Mouse (Mus musculus): ENCODE measurements at regions not wholly inside any gene's neighbourhood (a gene's known extent, or its start where the extent isn't known, plus 50 kb on each side); places are given as distances from the start of the nearest gene placed in this dataset.

DNA sequence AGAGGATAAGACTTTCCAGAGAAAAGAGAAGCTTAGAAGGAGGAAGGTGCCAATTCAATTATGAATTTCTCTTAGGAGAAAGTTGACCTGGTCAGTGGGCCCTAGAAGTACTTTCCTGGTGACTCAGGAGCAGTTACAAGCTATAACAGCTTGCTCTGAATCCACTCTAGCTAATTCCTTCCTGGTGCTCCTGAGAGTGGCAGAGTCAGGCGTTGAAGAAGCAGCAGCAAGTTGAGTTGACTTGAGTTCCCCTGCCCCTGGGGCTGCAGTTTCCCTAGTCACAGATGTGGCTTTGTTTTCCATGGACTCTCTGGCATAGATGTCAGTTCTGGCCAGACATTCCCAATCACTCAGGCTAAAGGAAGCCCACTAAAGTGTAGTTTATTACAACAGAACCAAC is 85.9 kb downstream of the Osr1 start:
- no peaks in the 10 kb centered on the region for H3K27me3 ChIP-seq (replicated peaks)
- H3K4me3 ChIP-seq (replicated peaks), result no peak overlapping the region
- H3K4me2 ChIP-seq (replicated peaks), result no peak overlapping the region
- H3K9me3 ChIP-seq, result no peaks in the 10 kb centered on the region
- no peak overlapping the region for H3K27ac ChIP-seq
- ATAC-seq, result no peak
- no peaks in the 10 kb centered on the region for H3K4me1 ChIP-seq (replicated peaks)
- 39% methylated on average over 1 of the region's 1 CpGs for WGBS
- no peak overlapping the region for H3K9ac ChIP-seq
- H3K36me3 ChIP-seq, result no peaks in the 10 kb centered on the region

- no peaks in the 10 kb centered on the region for H3K9me3 ChIP-seq
These were observed 86.4 kb downstream of the Osr1 start for GRCm38 (mm10) chr12:9656324-9656723.

GRCm38 (mm10) chr12:9657199-9657766 is 87.4 kb downstream of the Osr1 start:
- Histone ChIP-seq H3K4me3 (replicated peaks) (no peak overlapping the region), H3K4me1 (replicated peaks) (no peaks in the 10 kb centered on the region), H3K4me2 (replicated peaks) (no peak overlapping the region), H3K27me3 (replicated peaks) (no peaks in the 10 kb centered on the region), H3K27ac (no peak overlapping the region), H3K9ac (no peak overlapping the region), H3K9me3 (no peaks in the 10 kb centered on the region), H3K36me3 (no peaks in the 10 kb centered on the region)
- WGBS, result 13% methylated on average over 8 of the region's 8 CpGs
- ATAC-seq, result no peak

More at GRCm38 (mm10) chr12:9656324-9656723, 86.4 kb downstream of the Osr1 start:
- Histone ChIP-seq H3K27me3 (replicated peaks) (no peaks in the 10 kb centered on the region), H3K27ac (no peak overlapping the region), H3K4me1 (replicated peaks) (no peaks in the 10 kb centered on the region), H3K36me3 (no peaks in the 10 kb centered on the region), H3K4me3 (replicated peaks) (no peak overlapping the region), H3K9ac (no peak overlapping the region), H3K4me2 (replicated peaks) (no peak overlapping the region)
- ATAC-seq, result no peak
- WGBS, result 21% methylated on average over 3 of the region's 3 CpGs

- WGBS, result 48% methylated on average over 8 of the region's 8 CpGs
- Histone ChIP-seq H3K27ac (no peak overlapping the region), H3K4me2 (replicated peaks) (no peak overlapping the region), H3K9me3 (no peaks in the 10 kb centered on the region), H3K9ac (no peak overlapping the region), H3K4me1 (replicated peaks) (no peaks in the 10 kb centered on the region), H3K36me3 (no peaks in the 10 kb centered on the region), H3K4me3 (replicated peaks) (no peak overlapping the region), H3K27me3 (replicated peaks) (no peaks in the 10 kb centered on the region)
- ATAC-seq, result no peak
These were observed 87.9 kb downstream of the Osr1 start for GRCm38 (mm10) chr12:9657793-9658192.

GRCm38 (mm10) chr12:9660299-9660698 is 90.4 kb downstream of the Osr1 start:
- Histone ChIP-seq H3K36me3 (no peaks in the 10 kb centered on the region), H3K9ac (no peak overlapping the region), H3K4me1 (replicated peaks) (no peaks in the 10 kb centered on the region), H3K9me3 (no peaks in the 10 kb centered on the region), H3K4me3 (replicated peaks) (no peak overlapping the region), H3K27me3 (replicated peaks) (no peaks in the 10 kb centered on the region), H3K27ac (no peak overlapping the region), H3K4me2 (replicated peaks) (no peak overlapping the region)
- WGBS, result 34% methylated on average over 1 of the region's 1 CpGs
- ATAC-seq, result no peak

- no peak overlapping the region for H3K4me3 ChIP-seq (replicated peaks)
- no peaks in the 10 kb centered on the region for H3K27me3 ChIP-seq (replicated peaks)
- H3K4me2 ChIP-seq (replicated peaks), result no peak overlapping the region
- ATAC-seq, result no peak
- no peaks in the 10 kb centered on the region for H3K9me3 ChIP-seq
- no peak overlapping the region for H3K27ac ChIP-seq
- H3K4me1 ChIP-seq (replicated peaks), result no peaks in the 10 kb centered on the region
- no peaks in the 10 kb centered on the region for H3K36me3 ChIP-seq
- no peak overlapping the region for H3K9ac ChIP-seq
These were observed 118.9 kb downstream of the Osr1 start for GRCm38 (mm10) chr12:9688776-9689175.

DNA sequence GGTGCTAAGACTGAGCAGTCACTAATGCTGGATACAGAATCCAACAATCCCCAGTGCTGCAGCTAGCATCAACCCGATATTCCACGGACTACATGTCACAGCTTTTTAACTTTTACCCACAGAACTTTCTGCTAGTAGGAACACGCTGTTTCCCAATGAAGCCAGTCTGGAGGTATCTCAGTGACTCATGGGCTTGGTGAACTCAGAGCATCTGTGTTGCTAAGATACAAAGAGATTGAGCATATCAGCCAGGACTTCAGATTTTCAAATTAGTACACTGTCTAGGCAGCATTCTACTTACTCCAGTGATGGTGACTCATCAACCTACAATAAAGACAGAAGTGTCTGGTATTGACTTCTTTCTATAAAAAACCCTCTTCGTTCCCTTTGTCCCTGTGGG is 119.6 kb downstream of the Osr1 start:
- WGBS, result 88% methylated on average over 4 of the region's 4 CpGs
- H3K9me3 ChIP-seq, result no peaks in the 10 kb centered on the region
- no peak overlapping the region for H3K4me2 ChIP-seq (replicated peaks)
- no peaks in the 10 kb centered on the region for H3K27me3 ChIP-seq (replicated peaks)
- no peaks in the 10 kb centered on the region for H3K36me3 ChIP-seq
- no peak overlapping the region for H3K4me3 ChIP-seq (replicated peaks)
- no peak for ATAC-seq
- no peak overlapping the region for H3K9ac ChIP-seq
- H3K27ac ChIP-seq, result no peak overlapping the region
- no peaks in the 10 kb centered on the region for H3K4me1 ChIP-seq (replicated peaks)

DNA sequence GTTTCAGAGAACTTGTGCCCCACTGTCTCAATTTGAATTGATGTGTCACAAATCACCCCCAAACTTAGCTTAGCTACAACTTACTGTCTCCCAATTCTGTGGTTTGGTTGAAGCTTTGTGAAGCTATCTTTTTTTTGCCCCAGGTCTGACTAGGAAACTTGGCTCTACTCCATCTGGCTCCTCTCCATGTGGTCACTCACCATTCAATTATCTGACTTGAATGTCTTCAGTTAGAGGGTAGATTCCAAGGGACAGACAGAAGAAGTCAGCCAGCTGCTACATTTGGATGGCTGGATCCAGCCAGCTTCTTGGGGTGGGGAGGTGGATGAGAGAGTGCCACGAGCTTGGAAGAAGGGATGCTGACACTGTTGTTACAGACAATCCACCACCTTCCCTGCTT is 163.0 kb downstream of the Osr1 start:
- no peak overlapping the region for H3K4me2 ChIP-seq (replicated peaks)
- ATAC-seq, result no peak
- no peak overlapping the region for H3K4me3 ChIP-seq (replicated peaks)
- H3K9ac ChIP-seq, result no peak overlapping the region
- H3K27ac ChIP-seq, result no peak overlapping the region
- H3K27me3 ChIP-seq (replicated peaks), result no peaks in the 10 kb centered on the region
- no peaks in the 10 kb centered on the region for H3K9me3 ChIP-seq
- WGBS, result 59% methylated on average over 1 of the region's 1 CpGs
- no peaks in the 10 kb centered on the region for H3K36me3 ChIP-seq
- no peaks in the 10 kb centered on the region for H3K4me1 ChIP-seq (replicated peaks)

- ATAC-seq, result no peak
- H3K4me2 ChIP-seq (replicated peaks), result no peak overlapping the region
- WGBS, result 53% methylated on average over 6 of the region's 6 CpGs
These were observed 174.9 kb downstream of the Osr1 start for GRCm38 (mm10) chr12:9744709-9745395.

DNA sequence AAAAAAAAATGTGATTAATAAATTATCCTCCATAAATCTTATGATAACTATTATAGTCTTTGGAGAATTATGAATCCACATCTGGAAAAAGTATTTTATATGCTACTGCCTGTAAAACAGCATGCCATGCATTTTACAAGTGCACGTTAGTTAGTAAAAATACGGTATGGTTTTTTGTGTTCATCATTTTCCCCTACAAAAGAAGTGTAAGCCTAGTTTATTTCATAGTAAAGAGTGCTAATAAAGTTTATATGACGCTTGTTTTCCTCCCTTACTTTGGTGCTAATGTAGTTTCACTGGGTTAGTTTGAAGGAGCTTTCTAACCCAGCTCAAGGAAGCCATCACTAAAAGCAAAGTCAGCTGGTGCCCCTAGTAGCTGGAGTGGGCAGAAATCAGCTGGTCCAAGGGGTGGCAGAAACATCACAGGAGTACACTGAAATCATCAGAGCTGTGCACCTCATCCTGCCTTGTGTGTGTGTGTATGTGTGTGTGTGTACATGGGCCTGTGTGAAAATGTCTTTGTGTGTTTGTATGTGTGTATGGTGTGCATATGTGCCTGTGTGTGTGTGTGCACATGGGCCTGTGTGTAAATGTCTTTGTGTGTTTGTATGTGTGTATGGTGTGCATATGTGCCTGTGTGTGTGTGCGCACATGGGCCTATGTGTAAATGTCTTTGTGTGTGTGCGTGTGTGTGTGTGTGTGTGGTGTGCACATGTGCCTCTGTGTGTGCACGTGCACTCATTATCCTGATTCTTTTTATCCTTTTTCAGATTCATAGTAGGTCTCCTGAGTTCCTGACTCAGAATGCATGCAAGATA is 181.6 kb downstream of the Osr1 start:
- H3K9me3 ChIP-seq, result no peaks in the 10 kb centered on the region
- ATAC-seq, result no peak

More at GRCm38 (mm10) chr12:9744709-9745395, 174.9 kb downstream of the Osr1 start:
- no peak overlapping the region for H3K9ac ChIP-seq
- H3K9me3 ChIP-seq, result no peaks in the 10 kb centered on the region
- no peaks in the 10 kb centered on the region for H3K4me1 ChIP-seq (replicated peaks)
- H3K4me3 ChIP-seq (replicated peaks), result no peak overlapping the region
- H3K27ac ChIP-seq, result no peak overlapping the region
- H3K36me3 ChIP-seq, result no peaks in the 10 kb centered on the region
- H3K27me3 ChIP-seq (replicated peaks), result no peaks in the 10 kb centered on the region

DNA sequence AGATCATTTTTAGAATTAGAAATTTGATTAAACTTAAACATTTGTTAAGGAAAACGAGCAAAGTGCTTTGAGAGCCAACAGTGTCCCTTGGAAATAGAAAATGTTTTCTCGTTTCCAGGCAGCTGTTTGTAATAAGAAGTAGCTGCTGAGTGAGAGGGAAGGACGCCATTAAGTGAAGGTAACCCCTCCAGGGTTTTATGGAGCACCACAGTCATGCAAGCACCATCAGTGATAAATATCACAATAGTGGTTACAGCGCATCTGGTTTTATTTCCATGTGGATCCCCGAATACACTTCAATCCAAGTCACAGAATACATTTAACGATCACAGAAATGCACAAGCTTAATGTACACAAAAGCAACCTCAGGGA is 182.1 kb downstream of the Osr1 start:
- Histone ChIP-seq H3K4me3 (replicated peaks) (no peak overlapping the region), H3K9me3 (no peaks in the 10 kb centered on the region), H3K9ac (no peak overlapping the region), H3K4me2 (replicated peaks) (no peak overlapping the region), H3K27me3 (replicated peaks) (no peaks in the 10 kb centered on the region), H3K27ac (no peak overlapping the region), H3K36me3 (no peaks in the 10 kb centered on the region), H3K4me1 (replicated peaks) (no peaks in the 10 kb centered on the region)
- no peak for ATAC-seq
- 58% methylated on average over 6 of the region's 6 CpGs for WGBS

More for the DNA sequence above, 181.6 kb downstream of the Osr1 start:
- Histone ChIP-seq H3K27me3 (replicated peaks) (no peaks in the 10 kb centered on the region), H3K36me3 (no peaks in the 10 kb centered on the region), H3K27ac (no peak overlapping the region), H3K4me3 (replicated peaks) (no peak overlapping the region), H3K4me1 (replicated peaks) (no peaks in the 10 kb centered on the region), H3K4me2 (replicated peaks) (no peak overlapping the region), H3K9ac (no peak overlapping the region)
- 84% methylated on average over 6 of the region's 6 CpGs for WGBS

DNA sequence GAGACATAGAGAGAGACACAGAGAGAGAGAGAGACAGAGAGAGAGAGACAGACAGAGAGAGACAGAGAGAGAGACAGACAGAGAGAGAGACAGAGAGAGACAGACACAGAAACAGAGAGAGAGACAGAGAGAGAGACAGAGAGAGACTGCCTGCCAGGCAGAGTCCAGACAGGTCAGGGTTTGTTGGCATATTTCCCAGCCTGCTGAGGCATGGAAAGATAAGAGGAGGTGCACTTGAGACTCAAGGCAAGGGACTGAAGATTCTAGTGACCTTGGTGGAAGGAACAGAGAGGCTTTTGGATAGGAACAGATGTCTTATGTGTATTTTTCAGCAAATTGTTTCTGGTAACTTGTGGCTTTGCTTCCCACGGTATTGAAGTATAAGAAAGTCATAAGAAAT is 186.5 kb downstream of the Osr1 start:
- Histone ChIP-seq H3K9ac (no peak overlapping the region), H3K4me2 (replicated peaks) (no peak overlapping the region), H3K27ac (no peak overlapping the region), H3K27me3 (replicated peaks) (no peaks in the 10 kb centered on the region), H3K4me1 (replicated peaks) (no peaks in the 10 kb centered on the region), H3K36me3 (no peaks in the 10 kb centered on the region), H3K4me3 (replicated peaks) (no peak overlapping the region), H3K9me3 (no peaks in the 10 kb centered on the region)
- ATAC-seq, result no peak
- WGBS, result 67% methylated on average over 1 of the region's 1 CpGs

DNA sequence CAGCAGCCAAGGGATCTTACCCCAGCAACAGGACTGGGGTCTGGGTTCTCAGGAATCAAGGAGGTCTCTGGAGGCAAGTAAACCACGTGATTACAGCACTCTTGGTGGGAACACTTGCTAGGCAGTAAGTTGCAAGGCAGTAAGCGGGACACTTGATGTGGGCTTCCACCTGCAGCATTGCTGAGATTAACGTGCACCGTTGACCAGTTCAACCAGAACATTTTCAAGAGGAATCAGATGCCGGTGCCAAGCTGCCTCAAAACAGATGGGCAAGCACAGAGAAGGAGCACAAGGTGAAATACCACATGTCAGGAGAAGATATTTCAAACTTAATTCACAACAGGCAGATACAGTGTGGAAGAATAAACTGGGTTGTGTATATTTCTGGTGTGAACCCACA is 190.9 kb downstream of the Osr1 start:
- H3K4me3 ChIP-seq (replicated peaks), result no peak overlapping the region
- H3K27ac ChIP-seq, result no peak overlapping the region
- no peak overlapping the region for H3K9ac ChIP-seq
- no peaks in the 10 kb centered on the region for H3K27me3 ChIP-seq (replicated peaks)
- ATAC-seq, result no peak
- no peak overlapping the region for H3K4me2 ChIP-seq (replicated peaks)
- no peaks in the 10 kb centered on the region for H3K4me1 ChIP-seq (replicated peaks)
- H3K36me3 ChIP-seq, result no peaks in the 10 kb centered on the region
- 53% methylated on average over 5 of the region's 5 CpGs for WGBS
- no peaks in the 10 kb centered on the region for H3K9me3 ChIP-seq

All from intestine, embryonic 15.5 days (tissue).